ENCODE assay signal across 29 mouse cellular contexts in genomic region chr2:104579784-104580446, GRCm38 (mm10). TPM values are rescaled to one million over a fixed set of nuclear protein-coding genes. Genes with fewer than 3 reads are reported as not detected.
DNase-seq lines count a peak whose midpoint lies in the region; ATAC-seq and TF ChIP-seq lines count a peak whose summit lies in the region.
"Had no signal": no experiment of that assay in that cellular context is flagged by ENCODE, and none has a peak within 500 bp of the region (broad histone marks: within the 10 kb centered on the region; RNA-seq: fewer than 3 reads in every experiment).

No protein-coding gene starts in this region.

- TF ChIP-seq CTCF in kidney, postnatal 0 days (IDR thresholded peaks at IDR 0.05; ENCODE audit: low read depth): no peak
- TF ChIP-seq CTCF in E14TG2a.4 (conservative IDR thresholded peaks at IDR 0.05; ENCODE audit: low read length): no peak

- H3K36me3 ChIP-seq in kidney, postnatal 0 days (ENCODE audit: insufficient read depth, low read length): no peaks in the 10 kb centered on the region
- no peaks in the 10 kb centered on the region for H3K36me3 ChIP-seq in E14TG2a.4 (ENCODE audit: insufficient read depth, low read length)
- H3K36me3 ChIP-seq: G1E; heart, embryonic 13.5 days; liver, embryonic 13.5 days; midbrain, embryonic 10.5 days; stomach, embryonic 15.5 days had no signal

- peak; percentile 36; the same call in 1 of the 2 replicates for ATAC-seq in kidney, postnatal 0 days (replicated peaks; ENCODE audit: low FRiP score, low read depth)
- 0 out of 2 replicates have a peak, but pooled peaks have one; percentile 16 for ATAC-seq in neutrophil, adult 5-6 weeks (ENCODE audit: extremely low read depth, insufficient number of reproducible peaks, low FRiP score, poor library complexity, severe bottlenecking)
- ATAC-seq: inflammation-experienced regulatory T-cells, adult 6 months; midbrain, embryonic 16.5 days; Patski had no signal

- DNase-seq in gastrocnemius, postnatal 14 days: peak; percentile 7
- no peak for DNase-seq in gastrocnemius, postnatal 4 days (ENCODE audit: low spot score in 2 of 2)
- no peak for DNase-seq in kidney, postnatal 0 days (ENCODE audit: low spot score)
- no peak for DNase-seq in kidney, postnatal 36 days
- no peak for DNase-seq in left cerebral cortex, postnatal 10 days (ENCODE audit: extremely low spot score in 1 of 2, low spot score in 2 of 2)
- DNase-seq: adrenal gland, postnatal 36 days; cerebellum, adult 9-10 months; heart, postnatal 4 days; kidney, adult 18-20 months; kidney, postnatal 4 days; layer of hippocampus, adult 9-11 months; left cerebral cortex, postnatal 4 days; liver, embryonic 13.5 days; lung, adult 2 months; right cerebral cortex, adult 18-20 months; right cerebral cortex, postnatal 4 days; thymus, adult 2 months; thymus, postnatal 4 days had no signal

- no peak overlapping the region for H3K4me3 ChIP-seq in kidney, postnatal 0 days (replicated peaks; ENCODE audit: low read depth, low read length)
- peak overlapping the region; percentile 46 for H3K4me3 ChIP-seq in E14TG2a.4 (replicated peaks; ENCODE audit: low read length)
- H3K4me3 ChIP-seq: heart, embryonic 13.5 days; liver, embryonic 13.5 days; midbrain, embryonic 10.5 days; stomach, embryonic 15.5 days had no signal

- H3K9me3 ChIP-seq in kidney, postnatal 0 days (replicated peaks; ENCODE audit: low read length): no peaks in the 10 kb centered on the region
- H3K9me3 ChIP-seq in E14TG2a.4 (ENCODE audit: low read length): no peaks in the 10 kb centered on the region
- H3K9me3 ChIP-seq: G1E; heart, embryonic 13.5 days; liver, embryonic 13.5 days; midbrain, embryonic 10.5 days; stomach, embryonic 15.5 days had no signal

- H3K27ac ChIP-seq in kidney, postnatal 0 days: no peak overlapping the region
- H3K27ac ChIP-seq: heart, embryonic 13.5 days; hindbrain, embryonic 14.5 days; liver, embryonic 13.5 days; macrophage; midbrain, embryonic 10.5 days; stomach, embryonic 15.5 days had no signal

- no peaks in the 10 kb centered on the region for H3K4me1 ChIP-seq in kidney, postnatal 0 days (replicated peaks; ENCODE audit: insufficient read depth, low read length)
- peaks cover 30% of the 10 kb centered on the region for H3K4me1 ChIP-seq in E14TG2a.4 (replicated peaks; ENCODE audit: low read depth, low read length)
- H3K4me1 ChIP-seq: midbrain, embryonic 10.5 days; stomach, embryonic 15.5 days had no signal

- 73% methylated on average over 7 of the region's 7 CpGs for WGBS in kidney, postnatal 0 days

- intact Hi-C loops in gastrocnemius, postnatal 14 days (cut with DNase I; ENCODE audit: low total_unique reads): loop anchor here (5.0 to 10.0 kb wide), 3 partner anchors 85 to 445 kb away; partner anchors contain the start of gene Hipk3
- intact Hi-C loops in left cerebral cortex, postnatal 10 days (cut with DNase I): loop anchor here (5.0 kb wide), 1 partner anchor 538 kb away; no protein-coding TSS in a partner anchor

- no peak overlapping the region for H3K4me2 ChIP-seq in kidney, postnatal 0 days (ENCODE audit: low read length)
- H3K4me2 ChIP-seq: heart, embryonic 13.5 days; hindbrain, embryonic 14.5 days; liver, embryonic 13.5 days; stomach, embryonic 15.5 days had no signal

- no peaks in the 10 kb centered on the region for H3K27me3 ChIP-seq in kidney, postnatal 0 days (ENCODE audit: insufficient read depth, low read length)
- H3K27me3 ChIP-seq in E14TG2a.4 (ENCODE audit: insufficient read depth, low read length): no peaks in the 10 kb centered on the region
- H3K27me3 ChIP-seq: heart, embryonic 13.5 days; liver, embryonic 13.5 days; Patski; stomach, embryonic 15.5 days had no signal

- no peak overlapping the region for H3K9ac ChIP-seq in kidney, postnatal 0 days (ENCODE audit: low read depth, low read length)
- H3K9ac ChIP-seq: heart, embryonic 13.5 days; hindbrain, embryonic 14.5 days; liver, embryonic 13.5 days; stomach, embryonic 15.5 days had no signal

RNA-seq across cellular contexts. Expression of gene Cstf3, which starts 10.4 kb away (rescaled TPM):
- 10 to 100 TPM in 1 of 2 experiments, 1 to 10 TPM in 1; 9.9 to 11.4 TPM for total RNA-seq in gastrocnemius, postnatal 14 days (2021)
- total RNA-seq in gastrocnemius, postnatal 4 days (2021): 10 to 100 TPM; 22.6 to 28.9 TPM
- polyA plus RNA-seq in kidney, postnatal 0 days (2015; fragmentation: Nextera tagmentation; extraction: Ambion mirVana): 42.8 and 48.3 TPM in 2 replicates
- total RNA-seq in neutrophil, adult 5-6 weeks (2017): 17.1 and 23.2 TPM in 2 replicates
- total RNA-seq in left cerebral cortex, postnatal 10 days (2021): 10 to 100 TPM; 38.6 to 43.7 TPM
